Mouse (Mus musculus): Measurements from ENCODE around the gene Gm5148. TPM values are rescaled to one million over a fixed set of nuclear protein-coding genes. Genes with fewer than 3 reads are reported as not detected.
A peak's percentile ranks its signal among the peaks of the same experiment; 100 is the strongest.

Gene Gm5148
- polyA plus RNA-seq, 1 experiment from 2014 or later = 20.3 TPM

DNA sequence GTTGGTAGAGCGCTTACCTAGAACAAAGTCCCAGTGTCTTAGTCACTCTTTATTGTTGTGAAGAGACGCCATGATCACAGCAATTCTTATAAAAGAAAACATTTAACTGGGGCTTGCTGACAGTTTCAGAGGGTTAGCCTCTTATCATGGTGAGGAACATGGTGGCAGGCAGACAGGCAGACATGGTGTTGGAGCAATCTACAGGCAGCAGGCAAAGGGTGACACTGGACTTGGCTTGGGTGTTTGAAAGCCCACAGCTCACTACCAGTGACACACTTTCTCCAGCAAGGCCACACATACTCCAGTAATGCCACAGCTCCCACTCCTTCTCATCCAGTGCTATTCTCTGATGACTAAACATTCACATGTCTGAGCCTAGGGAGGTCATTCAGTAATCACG lies 30.3 kb upstream of the Gm5148 start:
- H3K4me3 ChIP-seq (ENCODE audit: inconsistent target) = no peak overlapping the region
- WGBS (ENCODE audit: missing documents) = 95% methylated on average over 3 of the region's 3 CpGs
- H3K36me3 ChIP-seq (ENCODE audit: inconsistent target) = no peaks in the 10 kb centered on the region
- H3K27ac ChIP-seq = no peak overlapping the region
- H3K79me2 ChIP-seq (ENCODE audit: inconsistent target) = no peaks in the 10 kb centered on the region

DNA sequence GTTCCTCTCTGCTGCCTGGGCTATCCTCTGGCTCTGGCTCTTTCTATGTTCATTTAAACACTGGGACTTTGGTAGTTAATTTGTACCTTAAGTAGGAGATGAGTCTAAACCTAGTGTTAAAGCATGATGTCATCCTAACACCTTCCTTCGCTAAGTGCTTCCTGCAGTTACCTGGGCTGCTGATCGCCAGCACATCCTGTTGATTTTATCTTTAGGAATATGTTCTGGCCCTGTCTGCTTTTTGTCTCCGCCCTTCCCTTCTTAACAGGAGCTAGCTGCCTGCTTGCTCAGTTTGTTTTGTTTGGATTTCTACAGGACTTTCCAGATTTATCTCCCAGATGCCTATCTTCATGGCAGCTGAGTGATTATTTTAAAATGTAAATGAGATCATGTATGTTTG lies 28.9 kb upstream of the Gm5148 start:
- WGBS (ENCODE audit: missing documents) = 96% methylated on average over 3 of the region's 3 CpGs
- Histone ChIP-seq H3K79me2 (ENCODE audit: inconsistent target) (no peaks in the 10 kb centered on the region), H3K4me3 (ENCODE audit: inconsistent target) (no peak overlapping the region), H3K27ac (no peak overlapping the region), H3K36me3 (ENCODE audit: inconsistent target) (no peaks in the 10 kb centered on the region)

DNA sequence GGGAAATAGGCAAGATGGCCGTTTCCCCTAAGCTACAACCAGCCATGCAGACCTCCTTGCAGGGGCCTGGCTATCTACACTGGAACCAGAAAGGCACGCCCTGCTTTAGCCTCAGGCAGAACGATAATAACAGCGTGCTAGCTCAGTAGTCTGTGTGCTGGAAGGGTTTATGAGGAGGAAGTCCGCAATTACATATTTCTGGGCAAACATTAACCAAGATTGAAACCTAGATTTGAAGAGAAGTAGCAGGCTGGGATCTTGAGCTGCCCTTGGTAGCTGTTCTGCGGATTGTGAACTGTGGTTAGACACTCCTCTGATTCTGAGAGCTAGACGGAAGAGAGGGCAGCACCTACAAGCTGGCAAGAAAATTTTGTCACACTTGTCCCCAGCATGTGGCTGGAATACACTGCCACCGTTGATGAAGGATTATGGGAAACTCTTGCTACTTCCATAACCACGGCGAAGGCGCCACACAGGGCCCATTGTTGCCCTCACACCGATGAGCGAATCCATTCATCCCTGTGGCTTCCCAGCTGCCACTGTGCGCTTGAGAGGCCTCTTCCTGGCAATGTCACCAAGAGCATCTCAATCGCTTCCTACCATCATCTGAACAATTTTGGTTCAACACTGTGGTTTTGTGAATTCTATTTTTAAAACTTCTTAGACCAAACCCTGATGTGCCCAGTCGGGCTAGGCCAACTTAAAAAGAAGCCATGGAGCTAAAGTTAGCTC lies 23.9 kb upstream of the Gm5148 start:
- no peaks in the 10 kb centered on the region for H3K79me2 ChIP-seq (ENCODE audit: inconsistent target)
- no peak overlapping the region for H3K4me3 ChIP-seq (ENCODE audit: inconsistent target)
- H3K36me3 ChIP-seq (ENCODE audit: inconsistent target) = no peaks in the 10 kb centered on the region
- peak overlapping the region; percentile 39 for H3K27ac ChIP-seq
- 25% methylated on average over 16 of the region's 16 CpGs for WGBS (ENCODE audit: missing documents)

DNA sequence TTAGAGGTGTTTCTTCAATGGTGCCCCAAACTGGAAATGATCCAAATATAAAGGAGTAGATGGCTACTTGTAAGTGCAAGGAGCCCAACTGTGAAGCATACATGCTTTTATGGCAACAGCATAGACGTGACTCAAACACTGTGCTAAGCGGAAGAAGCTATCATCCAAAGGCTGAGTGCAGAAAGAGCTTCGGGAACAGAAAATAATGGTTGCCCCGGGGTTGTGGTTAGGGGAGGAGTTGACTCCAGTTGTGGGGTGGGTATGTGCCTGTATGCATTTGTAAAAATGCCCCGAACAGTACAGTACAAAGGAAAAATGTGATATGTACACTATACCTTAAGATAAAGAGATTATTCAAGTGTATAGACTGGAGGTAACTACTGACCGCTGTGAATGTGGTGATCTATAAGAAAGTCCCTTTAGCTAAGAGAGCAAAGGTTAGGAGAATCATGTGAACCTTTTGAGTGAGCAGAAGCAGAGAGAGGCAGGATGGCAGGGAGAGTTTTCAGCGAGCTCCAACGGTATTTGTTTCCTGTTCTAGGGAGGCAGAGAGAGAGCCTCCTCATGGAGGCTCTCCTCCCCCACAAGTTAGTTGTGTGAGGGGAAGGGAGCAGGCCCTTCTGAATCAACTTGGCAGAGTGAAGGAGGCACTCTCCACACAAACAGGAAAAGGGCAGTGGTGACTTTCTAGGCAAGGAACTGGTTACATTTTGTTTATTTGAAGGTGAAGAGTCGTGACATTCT lies 23.1 kb upstream of the Gm5148 start:
- no peak overlapping the region for H3K4me3 ChIP-seq (ENCODE audit: inconsistent target)
- H3K79me2 ChIP-seq (ENCODE audit: inconsistent target) = no peaks in the 10 kb centered on the region
- peak overlapping the region; percentile 39 for H3K27ac ChIP-seq
- no peaks in the 10 kb centered on the region for H3K36me3 ChIP-seq (ENCODE audit: inconsistent target)
- WGBS (ENCODE audit: missing documents) = 40% methylated on average over 9 of the region's 9 CpGs

DNA sequence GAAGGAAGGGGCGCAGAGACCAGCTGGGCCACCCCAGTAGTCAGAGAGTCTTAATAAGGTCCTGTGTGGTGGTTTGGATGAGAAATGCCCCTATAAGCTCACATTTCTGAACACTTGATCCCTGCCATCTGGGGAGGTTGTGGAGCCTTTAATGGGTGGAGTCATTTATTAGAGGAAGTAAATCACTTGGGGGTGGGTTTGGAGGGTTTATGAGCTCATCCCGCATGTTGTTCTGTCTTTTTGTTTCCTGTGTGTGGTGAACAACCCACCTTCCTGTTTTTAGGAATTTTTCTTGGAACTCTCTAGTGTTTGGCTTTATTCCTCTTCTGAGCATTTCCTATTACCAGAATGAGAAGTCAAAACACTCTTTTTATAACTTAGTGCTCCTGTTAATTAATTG lies 19.8 kb upstream of the Gm5148 start:
- WGBS (ENCODE audit: missing documents) = 8% methylated on average over 1 of the region's 2 CpGs
- Histone ChIP-seq H3K4me3 (ENCODE audit: inconsistent target) (no peak overlapping the region), H3K36me3 (ENCODE audit: inconsistent target) (no peaks in the 10 kb centered on the region), H3K27ac (peak overlapping the region; percentile 75), H3K79me2 (ENCODE audit: inconsistent target) (no peaks in the 10 kb centered on the region)

DNA sequence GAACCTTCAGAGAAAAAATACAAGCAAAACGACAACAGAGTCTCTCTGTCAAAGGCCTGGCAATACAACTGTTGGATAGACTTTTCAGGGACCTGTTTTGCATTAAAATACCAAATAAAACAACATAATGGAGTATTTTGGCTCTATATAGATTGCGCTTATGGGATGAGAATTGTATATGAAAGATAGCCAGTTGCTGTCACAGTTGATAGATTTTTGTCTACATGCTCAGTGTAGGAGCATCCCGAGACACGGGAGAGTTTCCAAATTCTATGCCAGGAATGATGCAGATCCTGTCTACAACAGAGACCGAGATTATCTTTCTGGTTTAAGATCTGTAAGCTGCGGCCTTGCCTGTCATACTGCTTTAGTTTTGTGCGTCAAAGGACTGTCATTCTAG lies 15.7 kb upstream of the Gm5148 start:
- Histone ChIP-seq H3K79me2 (ENCODE audit: inconsistent target) (no peaks in the 10 kb centered on the region), H3K4me3 (ENCODE audit: inconsistent target) (no peak overlapping the region), H3K27ac (no peak overlapping the region), H3K36me3 (ENCODE audit: inconsistent target) (no peaks in the 10 kb centered on the region)
- 98% methylated on average over 7 of the region's 7 CpGs for WGBS (ENCODE audit: missing documents)

DNA sequence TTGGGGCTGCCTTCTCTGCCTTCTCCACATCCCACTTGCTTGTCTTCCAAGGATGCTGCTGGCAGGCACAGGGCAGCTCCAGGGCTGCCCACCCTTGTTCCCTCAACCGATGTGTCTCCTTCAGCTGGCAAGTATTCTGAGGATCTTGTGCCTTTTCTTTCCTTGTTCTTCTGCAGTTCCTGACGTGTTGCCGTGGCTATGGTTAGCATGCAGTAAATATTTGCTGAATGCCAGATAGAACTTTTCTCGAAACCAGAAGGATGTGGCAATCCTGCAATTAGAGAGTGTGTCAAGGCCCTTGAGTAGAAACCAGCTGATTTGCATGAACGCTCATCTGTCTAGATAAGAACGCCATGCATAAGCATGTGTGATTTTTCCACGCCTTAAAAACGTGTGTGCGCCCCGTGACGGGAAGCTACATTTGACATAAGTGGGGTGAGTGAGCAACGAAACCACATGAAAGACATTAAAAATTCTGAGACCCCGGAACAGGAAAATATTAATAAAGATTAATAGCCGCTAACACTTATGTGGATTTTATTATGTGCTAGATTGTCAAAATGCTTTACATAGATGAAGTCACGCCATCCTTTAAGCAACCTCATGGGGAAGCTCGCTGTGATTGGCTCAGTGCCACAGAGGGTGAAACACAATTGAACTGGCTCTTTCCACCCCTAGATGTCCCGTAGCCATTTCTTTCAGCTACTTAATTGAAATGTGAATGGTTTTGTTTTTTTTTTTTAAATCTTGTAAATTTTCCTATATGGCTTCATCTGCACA lies 14.1 kb upstream of the Gm5148 start:
- no peaks in the 10 kb centered on the region for H3K79me2 ChIP-seq (ENCODE audit: inconsistent target)
- WGBS (ENCODE audit: missing documents) = 78% methylated on average over 17 of the region's 17 CpGs
- no peak overlapping the region for H3K4me3 ChIP-seq (ENCODE audit: inconsistent target)
- H3K27ac ChIP-seq = no peak overlapping the region
- no peaks in the 10 kb centered on the region for H3K36me3 ChIP-seq (ENCODE audit: inconsistent target)

DNA sequence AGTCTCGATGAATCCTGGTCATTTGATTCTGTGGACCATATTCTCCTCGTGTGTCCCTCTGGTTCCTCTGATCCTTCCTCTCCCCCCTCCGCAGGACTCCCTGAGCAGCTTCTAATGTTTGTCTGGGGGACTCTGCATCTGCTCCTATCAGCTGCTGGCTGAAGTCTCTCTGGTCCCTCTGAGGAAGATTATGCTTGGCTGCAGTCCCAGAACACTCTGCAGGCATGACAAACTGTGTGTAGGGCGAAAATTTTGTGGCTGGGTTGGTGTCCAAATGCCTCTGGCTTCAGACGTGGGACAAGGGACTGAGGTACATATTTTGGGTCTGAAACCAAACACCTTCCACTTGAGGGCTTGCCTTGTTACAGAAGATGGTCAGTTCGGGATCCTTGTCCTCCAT lies 13.1 kb upstream of the Gm5148 start:
- Histone ChIP-seq H3K79me2 (ENCODE audit: inconsistent target) (no peaks in the 10 kb centered on the region), H3K36me3 (ENCODE audit: inconsistent target) (no peaks in the 10 kb centered on the region), H3K27ac (no peak overlapping the region), H3K4me3 (ENCODE audit: inconsistent target) (no peak overlapping the region)
- 70% methylated on average over 6 of the region's 6 CpGs for WGBS (ENCODE audit: missing documents)

DNA sequence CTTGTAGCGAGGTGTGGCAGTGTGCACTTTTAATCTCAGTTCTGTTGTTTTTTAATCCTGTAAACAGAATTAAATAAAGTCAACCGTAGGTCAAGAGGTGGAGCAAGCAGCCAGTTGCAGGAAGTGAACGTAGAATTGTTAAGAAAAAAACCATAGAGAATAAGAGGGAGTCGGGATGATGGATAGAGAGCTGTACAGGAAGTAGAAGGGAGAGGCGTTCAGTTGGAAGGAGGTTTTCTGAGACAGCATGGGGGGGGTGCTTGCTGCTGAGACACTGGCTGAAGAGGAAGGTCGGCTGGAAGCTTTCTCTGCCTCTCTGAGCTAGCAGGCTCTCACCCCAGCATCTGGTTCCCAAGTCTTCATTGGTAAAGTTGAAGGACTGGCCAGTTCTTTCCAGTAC lies 10.9 kb upstream of the Gm5148 start:
- no peak overlapping the region for H3K4me3 ChIP-seq (ENCODE audit: inconsistent target)
- no peak overlapping the region for H3K27ac ChIP-seq
- H3K36me3 ChIP-seq (ENCODE audit: inconsistent target) = no peaks in the 10 kb centered on the region
- no peaks in the 10 kb centered on the region for H3K79me2 ChIP-seq (ENCODE audit: inconsistent target)
- WGBS (ENCODE audit: missing documents) = 27% methylated on average over 6 of the region's 6 CpGs

DNA sequence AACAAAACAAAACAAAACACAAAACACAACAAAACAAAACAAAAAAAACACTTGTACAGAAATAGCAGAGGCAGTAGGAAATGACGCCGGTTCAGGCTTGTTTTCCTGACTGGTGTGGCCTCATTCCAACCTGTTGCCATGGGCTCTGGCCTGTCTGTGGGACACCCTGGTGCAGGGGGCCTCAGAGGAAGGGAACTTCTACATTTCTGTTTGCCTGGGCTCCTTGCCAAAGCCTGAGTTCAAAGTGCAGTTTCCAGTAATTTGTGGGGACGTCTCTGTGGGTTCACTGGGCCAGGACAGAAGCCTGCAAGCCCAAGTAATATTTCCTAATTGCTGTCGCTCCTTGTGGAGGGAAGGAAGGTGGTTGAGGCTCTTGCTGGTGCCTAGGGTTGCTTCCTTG lies 4.9 kb upstream of the Gm5148 start:
- WGBS (ENCODE audit: missing documents) = 29% methylated on average over 4 of the region's 4 CpGs
- H3K79me2 ChIP-seq (ENCODE audit: inconsistent target) = no peaks in the 10 kb centered on the region
- no peak overlapping the region for H3K27ac ChIP-seq
- H3K36me3 ChIP-seq (ENCODE audit: inconsistent target) = no peaks in the 10 kb centered on the region
- no peak overlapping the region for H3K4me3 ChIP-seq (ENCODE audit: inconsistent target)

DNA sequence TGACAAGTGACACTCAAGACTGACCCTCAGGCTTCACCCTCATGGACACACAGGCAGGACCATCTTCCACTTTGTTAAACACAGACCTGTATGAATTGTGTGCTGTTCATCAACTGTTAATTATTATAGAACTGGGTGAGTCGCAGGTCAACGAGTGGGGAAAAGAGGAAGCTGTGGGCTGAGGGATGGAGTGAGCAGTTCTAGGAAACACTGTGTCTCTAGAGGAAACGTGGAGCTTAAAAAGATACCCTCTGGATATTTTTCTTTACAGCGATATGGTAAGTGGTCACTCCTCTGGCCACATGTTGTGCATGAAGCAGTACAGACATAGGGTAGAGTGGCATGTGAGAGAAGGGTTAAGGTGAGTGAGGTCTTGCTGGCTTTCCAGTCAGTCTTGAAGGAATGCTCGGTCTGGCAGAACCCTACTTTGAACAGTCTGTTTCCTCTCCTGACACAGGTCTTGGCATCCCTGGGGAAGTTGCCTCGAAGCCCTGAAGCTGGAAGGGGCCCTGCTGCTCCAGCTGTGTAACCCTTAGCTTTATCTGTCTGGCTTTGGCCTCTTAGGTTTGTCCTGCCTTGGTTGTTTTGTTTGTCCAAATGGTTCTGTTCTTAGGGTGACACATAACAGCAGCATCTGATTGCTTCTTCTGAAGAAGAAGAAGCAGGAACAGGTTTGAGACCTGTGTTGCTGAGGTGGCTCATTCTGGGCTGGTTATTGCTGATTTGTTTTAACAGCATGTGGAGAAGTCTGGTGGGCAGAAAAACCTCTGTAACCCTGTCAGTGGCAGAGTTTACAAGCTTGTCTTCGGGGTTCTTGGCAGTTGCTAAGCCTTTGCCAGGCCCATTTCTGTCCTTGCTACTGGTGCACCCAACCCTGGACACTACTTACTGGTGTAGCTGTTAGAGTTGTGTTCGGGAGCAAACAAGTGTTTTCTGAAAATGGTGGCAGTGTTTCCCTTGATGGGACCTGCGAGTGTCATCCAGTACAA lies 4.1 kb upstream of the Gm5148 start:
- Histone ChIP-seq H3K36me3 (ENCODE audit: inconsistent target) (no peaks in the 10 kb centered on the region), H3K79me2 (ENCODE audit: inconsistent target) (no peaks in the 10 kb centered on the region), H3K27ac (no peak overlapping the region), H3K4me3 (ENCODE audit: inconsistent target) (no peak overlapping the region)
- WGBS (ENCODE audit: missing documents) = 30% methylated on average over 9 of the region's 9 CpGs

DNA sequence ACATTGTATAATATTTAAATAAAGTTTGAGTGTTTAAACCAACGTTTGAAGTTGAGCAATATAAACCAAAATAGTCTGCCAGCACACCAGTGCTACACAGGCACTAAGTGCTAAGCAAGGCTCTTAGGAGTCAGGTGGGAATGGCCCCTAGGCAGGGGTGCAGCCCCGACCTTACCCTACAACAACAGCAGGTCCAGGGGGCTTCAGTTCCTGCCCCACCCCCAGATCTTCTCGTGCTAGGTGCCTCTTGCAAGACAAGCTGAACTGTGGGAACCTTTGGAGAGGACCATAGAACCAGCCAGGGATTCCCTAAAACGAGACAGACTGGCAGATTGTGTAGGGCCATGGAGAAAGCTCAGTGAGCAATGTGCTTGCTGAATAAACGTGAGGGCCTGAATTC lies 3.1 kb upstream of the Gm5148 start:
- Histone ChIP-seq H3K36me3 (ENCODE audit: inconsistent target) (no peaks in the 10 kb centered on the region), H3K27ac (no peak overlapping the region), H3K4me3 (ENCODE audit: inconsistent target) (no peak overlapping the region), H3K79me2 (ENCODE audit: inconsistent target) (no peaks in the 10 kb centered on the region)
- 68% methylated on average over 5 of the region's 5 CpGs for WGBS (ENCODE audit: missing documents)

DNA sequence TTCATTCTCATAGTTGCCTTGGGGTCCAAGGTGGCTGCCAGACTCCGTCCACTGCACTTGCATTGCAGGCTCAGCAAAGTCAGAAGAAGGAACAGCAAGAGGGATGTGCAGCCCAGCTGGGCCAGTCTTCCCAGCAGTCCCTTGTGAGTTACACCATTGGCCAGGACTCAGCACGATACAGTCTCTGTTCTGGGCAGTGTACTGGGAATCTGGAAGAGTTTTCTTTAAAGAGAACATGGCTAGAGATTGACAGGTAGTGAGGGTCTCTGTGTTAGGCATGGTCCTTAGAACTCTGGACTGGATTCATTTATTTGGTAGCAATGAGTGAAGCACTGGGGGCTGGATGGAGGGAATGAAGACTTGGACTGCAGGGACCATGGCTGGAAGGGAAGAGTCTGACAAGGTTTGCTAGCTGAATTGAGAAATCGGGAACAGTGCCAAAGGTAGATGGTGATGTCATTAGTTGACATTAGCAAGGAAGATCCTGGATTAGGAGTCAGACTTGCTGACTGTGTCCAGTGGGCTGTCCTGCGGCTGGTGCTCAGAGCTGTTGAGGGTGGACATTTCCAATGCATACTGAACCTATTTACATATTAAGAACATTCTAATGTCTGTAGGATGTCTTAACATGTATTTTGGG lies 2.3 kb upstream of the Gm5148 start:
- H3K4me3 ChIP-seq (ENCODE audit: inconsistent target) = no peak overlapping the region
- 84% methylated on average over 4 of the region's 4 CpGs for WGBS (ENCODE audit: missing documents)
- H3K36me3 ChIP-seq (ENCODE audit: inconsistent target) = no peaks in the 10 kb centered on the region
- no peak overlapping the region for H3K27ac ChIP-seq
- no peaks in the 10 kb centered on the region for H3K79me2 ChIP-seq (ENCODE audit: inconsistent target)
